Mouse (Mus musculus) erythroblast, adult 5-6 weeks (primary cell): ENCODE data around the gene Cfd. TPM values are rescaled to one million over a fixed set of nuclear protein-coding genes. Genes with fewer than 3 reads are reported as not detected.
A peak's percentile ranks its signal among the peaks of the same experiment; 100 is the strongest.

Experiments used
- ATAC-seq: replicated peaks from 2 replicates; pipeline ENCODE4 v1.8.0; 2016; ENCODE audit warnings: moderate number of reproducible peaks, mild to moderate bottlenecking, moderate TSS enrichment, inconsistent platforms; ENCODE audit not compliant: poor library complexity, low FRiP score, severe bottlenecking
- total RNA-seq, 2 experiments: library from RNA; stranded (forward) in 1 of 2; stranded (reverse) in 1 of 2; fragments of 150-400 nt in 1 of 2; fragments of 200-764, 138-1000 nt in 1 of 2; gene quantifications; 2 replicates each; pipeline versions ENCODE4 v1.2.3 to v1.2.4; 2015 to 2017; ENCODE audit warnings: low replicate concordance in 2 of 2

The Cfd gene
- total RNA-seq, 2 experiments from 2014 or later = not detected

DNA sequence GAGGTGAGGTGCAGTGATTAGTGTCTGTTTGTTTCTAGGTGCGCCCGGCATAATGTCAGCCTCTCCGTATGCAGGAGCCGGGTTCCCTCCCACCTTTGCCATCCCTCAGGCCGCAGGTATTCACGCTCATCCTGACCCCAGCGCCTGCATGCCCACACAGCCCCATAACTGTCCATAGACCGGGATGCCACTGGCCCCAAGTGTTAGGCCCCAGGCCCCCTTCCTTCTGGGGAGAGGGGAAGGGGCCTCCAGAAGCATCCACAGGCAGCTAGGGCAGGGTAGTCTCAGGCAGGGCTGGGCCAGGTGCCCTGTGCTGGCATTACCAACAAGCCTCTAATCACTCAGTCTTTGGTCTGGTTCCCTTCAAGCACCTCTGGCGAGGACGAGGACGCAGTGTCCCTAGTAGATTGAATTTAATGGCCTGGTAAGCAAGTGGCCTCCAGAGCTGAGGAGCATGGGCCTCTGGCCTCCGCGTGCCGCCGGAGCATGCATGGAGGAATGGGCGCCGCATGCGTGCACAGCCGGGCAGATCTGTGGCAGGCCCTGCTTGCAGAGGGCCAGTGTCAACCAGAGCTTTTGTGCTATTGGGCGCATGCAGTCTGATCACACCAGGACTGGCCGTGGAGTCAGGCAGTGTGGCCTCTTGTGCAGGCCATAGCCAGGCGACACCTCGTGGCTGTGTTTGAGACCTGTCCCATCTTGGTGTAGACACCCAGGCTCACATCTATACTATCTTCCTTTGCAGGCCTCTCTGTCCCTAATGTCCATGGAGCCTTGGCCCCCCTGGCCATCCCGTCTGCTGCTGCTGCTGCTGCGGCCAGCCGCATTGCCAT lies 30.4 kb upstream of the Cfd start:
- no peak for ATAC-seq

DNA sequence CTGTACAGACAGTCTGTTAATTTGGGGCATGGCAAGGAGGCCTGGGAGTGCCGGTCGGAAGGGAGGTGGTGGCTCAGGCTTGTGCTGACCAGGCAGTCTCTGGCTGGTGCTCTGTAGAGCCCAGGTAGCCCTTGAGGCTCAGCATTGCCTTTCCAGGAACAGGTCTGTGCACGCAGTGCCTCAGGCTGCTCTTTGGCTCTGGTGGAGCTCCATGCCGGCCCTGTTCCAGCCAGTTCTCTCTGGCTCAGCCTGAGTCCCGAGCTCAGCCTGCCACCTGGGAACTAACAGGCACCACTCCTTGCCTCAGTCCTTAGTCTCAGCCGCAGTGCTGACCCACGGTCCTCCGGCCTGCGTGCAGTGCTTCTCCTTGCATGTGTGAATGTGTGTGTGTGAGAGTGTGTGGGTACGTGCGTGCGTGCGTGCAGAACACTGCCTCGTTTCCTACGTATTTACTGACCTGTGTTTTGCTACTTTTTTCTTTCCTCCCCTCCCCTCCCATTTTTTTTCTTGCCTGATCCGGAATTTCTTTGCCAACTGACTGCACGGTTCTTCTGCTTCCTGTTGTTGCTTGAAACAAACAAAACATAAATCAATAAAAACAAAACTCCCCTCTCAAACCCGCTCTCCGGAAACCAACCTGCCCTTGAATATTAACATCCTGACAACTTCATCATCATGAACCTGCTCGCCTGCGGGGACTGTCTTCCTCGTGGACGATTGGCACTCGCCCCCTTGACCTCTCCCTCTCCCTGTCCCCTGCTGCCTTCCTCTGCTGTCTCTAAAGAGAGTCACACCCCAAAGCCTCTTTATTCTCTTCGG lies 29.2 kb upstream of the Cfd start:
- ATAC-seq = no peak

DNA sequence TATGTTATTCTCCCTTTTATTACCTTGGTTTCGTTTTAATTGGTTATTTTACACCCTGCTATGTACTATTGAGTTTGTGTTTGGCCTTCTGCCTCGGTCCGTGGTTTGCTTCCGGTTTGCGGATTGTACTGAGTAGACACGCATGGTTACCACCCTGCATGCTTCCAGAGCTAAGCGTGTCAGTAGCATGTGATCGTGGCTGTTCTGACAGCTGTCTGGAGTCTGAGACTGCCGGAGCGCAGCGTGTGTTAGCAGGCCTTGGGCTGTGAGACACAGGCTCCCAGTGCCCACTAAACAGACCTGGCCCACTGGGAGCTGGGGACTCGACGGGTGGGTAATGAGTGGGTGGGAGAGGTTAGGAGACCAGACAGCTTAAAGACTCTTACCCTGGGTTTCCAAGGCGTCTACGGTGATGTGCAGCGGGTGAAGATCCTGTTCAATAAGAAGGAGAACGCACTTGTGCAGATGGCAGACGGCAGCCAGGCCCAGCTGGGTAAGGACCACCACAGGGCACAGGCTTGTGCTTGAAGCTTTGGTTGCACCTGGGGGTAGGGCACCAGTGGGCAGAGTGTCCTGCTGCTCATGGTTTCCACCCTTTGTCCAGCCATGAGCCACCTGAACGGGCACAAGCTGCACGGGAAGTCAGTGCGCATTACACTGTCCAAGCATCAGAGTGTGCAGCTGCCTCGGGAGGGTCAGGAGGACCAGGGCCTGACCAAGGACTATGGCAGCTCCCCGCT lies 28.4 kb upstream of the Cfd start:
- ATAC-seq = no peak

DNA sequence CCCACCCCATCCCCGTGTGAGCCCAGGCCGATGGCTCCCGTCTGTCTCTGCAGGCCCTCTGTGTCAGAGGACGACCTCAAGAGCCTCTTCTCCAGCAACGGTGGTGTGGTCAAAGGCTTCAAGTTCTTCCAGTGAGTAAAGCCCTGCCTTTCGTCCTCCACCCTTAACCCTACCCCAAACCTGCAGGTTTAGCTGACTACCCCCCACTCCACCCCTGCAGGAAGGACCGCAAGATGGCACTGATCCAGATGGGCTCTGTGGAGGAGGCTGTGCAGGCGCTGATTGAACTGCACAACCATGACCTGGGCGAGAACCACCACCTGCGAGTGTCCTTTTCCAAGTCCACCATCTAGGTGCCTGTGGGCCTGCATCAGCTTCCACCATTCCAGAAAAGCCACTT lies 27.7 kb upstream of the Cfd start:
- ATAC-seq = no peak

DNA sequence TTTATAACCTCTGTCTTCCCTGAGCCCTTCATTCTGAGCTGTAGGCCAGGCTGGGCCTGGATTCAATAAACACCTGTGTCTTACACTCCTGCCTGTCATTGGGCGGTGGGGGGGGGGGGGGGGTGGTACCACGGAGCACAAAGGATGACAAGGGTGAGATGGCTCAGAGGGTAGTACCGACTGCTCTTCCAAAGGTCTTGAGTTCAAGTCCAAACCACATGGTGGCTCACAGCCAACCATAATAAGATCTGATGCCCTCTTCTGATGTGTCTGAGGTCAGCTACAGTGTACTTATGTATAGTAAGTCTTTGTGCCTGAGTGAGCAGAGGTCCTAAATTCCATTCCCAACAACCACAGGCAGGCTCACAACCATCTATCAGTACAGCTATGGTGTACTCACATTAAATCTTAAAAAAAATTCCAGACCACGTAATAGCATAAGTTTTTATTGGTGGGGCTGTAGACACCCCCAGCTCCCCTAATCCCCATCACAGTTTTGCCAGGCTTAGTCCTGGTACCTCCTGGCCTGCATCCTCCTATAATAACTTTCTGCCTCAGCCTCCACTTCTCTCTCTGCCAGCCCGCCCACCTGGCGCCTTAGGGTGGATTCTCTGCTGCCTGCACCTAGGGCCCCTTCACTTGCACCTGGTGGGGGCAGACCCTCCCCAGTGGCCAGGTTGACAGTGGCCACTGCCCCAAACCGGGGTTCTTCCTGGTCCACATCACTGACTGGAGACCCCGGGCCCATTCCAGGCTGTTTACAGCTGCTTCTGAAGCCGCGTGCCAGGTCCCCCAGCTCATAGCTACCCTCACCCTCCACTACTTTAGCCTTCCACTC lies 26.1 kb upstream of the Cfd start:
- ATAC-seq = no peak

DNA sequence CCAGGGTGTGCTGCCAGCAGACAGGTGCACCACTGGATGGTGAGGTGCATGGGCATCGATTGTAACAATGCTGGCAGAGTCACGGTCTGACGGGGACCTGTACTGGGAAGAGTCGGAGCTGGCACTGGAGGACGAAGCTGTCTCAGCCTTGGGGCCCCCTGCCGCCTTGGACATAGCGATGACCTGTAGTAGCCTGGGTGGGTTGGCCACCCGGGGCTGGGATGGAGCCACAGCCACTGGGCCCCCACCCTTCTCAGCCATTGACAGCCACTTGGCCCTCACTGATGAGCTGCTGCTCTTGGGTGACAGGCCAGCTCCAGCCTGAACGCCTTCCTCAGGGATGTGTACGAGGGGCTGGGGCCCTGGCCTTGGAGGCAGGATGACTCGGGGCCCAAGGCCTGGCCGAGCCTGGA lies 25.5 kb upstream of the Cfd start:
- ATAC-seq = no peak

DNA sequence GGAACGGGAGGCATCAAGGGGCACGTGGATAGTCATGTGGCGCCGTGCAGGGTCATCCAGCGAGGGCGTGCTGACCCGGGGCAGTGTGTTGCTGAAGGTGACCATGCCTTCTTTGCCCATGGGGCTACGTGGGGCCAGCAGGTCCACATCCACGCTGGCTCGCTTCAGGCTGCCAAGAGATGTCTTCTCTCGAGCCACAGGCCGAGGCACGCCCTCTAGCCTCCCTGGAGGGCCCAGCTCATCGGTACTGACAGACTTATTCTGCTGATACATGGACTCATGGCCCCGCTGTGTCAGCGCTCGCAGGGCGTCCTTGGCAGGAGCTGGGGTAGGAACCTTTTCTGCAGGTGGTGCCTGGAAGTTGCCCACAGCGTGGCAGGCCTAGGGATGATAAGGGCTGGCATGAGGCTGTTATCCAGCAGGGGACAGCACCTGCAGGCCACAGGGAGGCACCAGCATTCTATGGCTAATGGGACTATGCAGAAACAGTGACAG lies 24.8 kb upstream of the Cfd start:
- no peak for ATAC-seq

DNA sequence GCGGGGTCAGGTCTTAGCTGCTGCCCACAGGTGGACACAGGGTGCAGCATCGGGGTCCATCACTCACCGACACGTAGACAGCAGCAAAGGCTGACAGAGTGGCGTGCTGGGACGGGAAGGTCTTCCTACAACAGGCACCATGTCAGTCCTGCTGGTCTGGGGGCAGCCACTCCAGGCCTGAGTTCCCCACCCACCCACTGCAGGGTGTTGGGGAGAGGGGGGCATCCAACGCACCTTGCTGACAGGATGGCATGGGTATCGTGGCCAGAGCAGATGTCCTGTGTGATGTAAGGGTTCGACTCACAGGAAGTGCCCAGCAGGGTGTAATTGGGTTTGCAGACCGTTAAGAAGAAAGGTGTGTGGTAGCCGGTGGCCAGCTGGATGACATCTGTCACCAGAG lies 24.1 kb upstream of the Cfd start:
- no peak for ATAC-seq

DNA sequence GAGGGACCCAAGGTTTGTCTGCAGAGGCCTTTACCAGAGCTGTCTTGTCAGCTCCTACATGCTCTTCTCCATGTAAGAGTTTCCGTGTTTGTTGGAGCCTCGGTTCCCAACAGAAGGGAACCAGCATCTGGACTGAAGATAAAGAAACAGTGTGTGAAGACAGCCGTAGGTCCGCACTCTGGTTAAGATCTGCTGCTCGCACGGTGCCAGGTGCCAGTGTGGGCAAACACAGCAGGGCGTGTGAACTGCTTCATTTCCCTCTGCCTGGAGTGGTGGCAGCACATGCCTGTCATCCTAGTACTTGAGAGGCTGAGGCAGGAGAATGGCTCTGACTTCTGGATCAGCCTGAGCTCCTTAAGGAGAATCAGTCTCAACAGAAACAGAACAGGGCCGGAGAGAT lies 18.8 kb upstream of the Cfd start:
- no peak for ATAC-seq

DNA sequence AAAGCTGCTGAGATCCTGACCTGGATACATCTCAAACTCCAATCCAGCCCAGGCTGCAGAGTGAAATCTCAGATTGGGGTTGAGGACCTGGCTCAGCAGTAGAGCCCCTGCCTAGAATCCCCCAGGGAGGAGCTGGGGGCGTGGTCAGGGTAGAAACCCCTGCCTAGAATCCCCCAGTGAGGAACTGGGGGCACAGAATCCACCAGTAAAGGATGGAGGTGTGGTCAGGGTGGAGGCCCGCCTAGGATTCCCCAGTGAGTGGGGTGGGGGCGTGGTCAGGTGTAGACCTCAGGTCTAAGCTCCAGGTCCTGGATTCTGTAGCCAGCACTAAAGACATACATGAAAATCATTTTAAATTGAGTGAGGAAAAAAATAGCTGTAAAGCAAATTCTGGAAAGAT lies 17.8 kb upstream of the Cfd start:
- ATAC-seq = no peak

DNA sequence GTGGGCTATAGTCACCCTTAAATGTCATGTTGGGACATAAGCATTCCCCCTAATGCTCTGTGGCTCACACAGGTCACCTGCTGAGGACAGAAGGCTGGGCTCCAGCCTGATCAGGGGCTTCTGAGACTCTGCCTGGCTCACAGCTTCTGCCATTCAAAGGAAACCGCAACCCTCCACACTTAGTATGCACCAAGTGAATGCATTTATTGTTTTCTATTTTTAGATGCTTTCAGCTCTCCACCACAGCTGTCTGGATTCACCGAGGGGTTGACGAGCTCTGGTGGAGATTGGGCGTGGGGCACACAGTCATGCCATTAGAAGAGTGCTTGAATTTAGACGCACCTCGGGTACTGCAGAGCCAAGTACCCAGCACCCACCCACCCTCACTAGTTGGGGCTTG lies 17.3 kb upstream of the Cfd start:
- no peak for ATAC-seq

DNA sequence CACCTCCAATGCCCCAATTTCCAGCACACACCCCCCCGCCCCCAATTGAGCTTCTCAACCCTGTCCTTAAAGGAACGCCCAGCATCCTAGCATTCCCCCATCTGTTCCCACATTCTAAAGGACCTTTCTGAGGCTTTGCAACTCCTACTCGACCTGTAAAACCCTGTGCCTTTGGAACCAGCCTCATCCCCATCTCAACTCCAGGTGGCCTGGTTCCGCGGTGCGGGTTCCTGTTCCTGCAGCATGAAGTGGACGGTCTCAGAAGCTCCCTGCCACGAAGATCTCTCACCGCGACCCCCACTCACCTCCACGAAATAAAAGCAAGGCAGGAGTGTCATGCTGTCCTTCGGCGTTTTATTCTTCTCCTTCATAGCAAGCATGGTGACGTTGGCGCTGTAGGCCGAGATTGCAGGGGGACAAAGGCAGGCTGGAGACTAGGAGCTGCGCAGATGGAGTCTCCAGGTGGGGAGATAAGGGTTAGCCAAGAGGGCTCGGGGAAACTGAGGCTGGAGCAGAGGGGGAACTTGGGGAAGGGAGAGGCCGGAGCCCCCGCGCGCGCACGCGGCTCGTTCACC lies 16.9 kb upstream of the Cfd start:
- ATAC-seq = no peak

DNA sequence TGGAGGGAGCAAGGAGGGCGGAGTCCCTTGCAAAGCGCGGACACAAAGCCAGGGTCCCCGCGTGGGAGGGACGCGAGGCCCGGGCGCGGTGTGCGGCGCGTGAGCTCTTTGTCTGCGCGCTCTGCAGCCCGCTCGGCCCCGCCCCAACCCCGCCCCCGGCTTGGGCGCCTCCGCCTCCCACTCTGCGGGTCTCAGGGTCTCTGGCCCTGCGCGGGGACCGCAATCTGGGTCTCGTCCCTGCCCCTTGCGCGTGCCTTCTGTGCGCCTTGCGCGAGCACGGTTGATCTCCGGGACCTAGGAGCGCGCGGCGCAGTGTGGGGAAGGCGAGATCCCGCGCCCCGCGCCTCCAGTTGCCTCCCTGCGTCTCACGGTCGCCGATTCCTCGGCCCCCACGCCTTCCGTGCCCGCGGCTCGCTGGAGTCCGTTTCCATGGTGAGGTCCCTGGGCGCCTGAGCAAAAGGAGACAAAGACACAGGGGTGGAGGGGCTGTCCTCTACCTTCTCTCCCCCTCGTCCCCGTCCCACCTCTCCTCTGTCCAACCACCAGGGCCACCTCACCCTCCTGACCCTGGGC lies 16.3 kb upstream of the Cfd start, which contains the start of the genes Prtn3 and Plppr3:
Prtn3 (plus strand) TSS at position 187 of the 573 bp plus-strand sequence.
Plppr3 (minus strand) TSS at position 345 of the 573 bp plus-strand sequence.
- ATAC-seq = no peak

DNA sequence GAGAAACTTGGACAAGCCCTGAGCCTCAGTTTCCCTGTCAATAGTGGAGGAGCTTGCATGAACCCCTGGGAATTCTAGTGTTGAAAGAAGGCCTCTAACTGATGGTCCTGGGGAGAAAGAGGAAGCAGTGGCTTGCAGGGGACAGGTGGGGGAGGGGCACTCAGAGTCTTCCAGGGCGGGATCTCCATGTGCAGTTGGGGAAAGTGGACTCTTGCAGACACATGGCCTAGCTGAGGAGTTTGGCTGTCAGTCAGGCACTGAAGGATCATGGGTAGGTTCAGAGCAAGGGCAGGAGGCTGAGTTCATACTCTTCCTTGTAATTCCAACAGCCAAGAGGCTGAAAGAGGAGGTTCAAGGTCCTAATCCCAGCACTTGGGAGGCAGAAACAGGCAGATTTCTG lies 13.5 kb upstream of the Cfd start:
- ATAC-seq = no peak

DNA sequence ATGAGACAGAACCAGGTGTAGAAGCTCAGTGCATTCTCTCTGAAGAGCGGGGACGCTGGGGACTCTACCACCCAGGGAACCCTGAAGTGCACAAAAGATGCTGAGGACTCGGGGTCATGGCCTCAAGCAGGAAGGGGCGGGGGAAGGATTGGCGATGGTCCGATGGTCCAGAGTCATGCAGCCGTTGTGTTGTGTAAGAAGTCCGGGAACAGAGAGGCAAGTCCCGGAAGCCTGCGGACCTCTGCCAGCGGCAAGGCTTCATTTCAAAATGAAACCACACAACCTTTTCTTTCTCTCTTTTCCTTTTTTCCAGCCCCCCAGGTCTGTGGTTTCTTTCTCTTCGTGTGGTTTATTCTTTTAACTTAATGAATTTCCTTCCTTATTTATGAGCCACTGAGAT lies 12.9 kb upstream of the Cfd start:
- ATAC-seq = no peak

DNA sequence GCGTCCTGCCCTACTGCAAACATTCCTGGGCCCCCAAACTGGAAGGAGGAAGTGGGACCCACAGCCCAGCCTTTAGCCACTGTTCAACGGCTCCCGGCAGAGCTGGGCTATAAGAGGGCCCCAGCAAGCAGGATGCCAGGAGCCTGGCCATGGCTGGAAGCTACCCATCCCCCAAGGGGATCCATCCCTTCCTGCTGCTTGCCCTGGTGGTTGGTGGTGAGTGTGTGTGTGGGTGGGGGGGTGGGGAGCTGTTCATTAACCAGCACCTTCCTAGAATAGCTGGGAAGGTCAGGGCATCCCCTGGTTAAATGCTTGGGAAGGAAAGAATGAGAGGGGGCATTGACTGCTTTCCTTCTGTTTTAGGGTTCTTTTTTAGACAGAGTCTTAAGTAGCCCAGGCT lies 11.1 kb upstream of the Cfd start:
- ATAC-seq = no peak

DNA sequence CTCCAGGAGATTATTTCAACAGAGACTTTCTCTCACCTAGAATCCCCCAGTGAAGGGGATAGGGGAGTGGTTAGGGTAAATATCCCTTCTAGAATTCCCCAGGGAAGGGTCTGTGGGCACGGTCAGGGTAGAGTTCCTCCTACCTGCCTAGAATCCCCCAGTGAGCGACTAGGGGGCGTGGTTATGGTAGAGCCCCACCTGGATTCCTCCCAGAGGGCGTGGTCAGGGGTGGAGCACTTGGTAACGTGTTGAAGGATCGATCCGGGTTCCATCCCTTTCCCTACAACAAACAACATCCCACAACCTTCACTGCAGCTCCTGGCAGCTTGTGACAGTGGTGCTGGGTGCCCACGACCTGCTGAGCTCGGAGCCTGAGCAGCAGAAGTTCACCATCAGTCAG lies 9.9 kb upstream of the Cfd start:
- no peak for ATAC-seq

DNA sequence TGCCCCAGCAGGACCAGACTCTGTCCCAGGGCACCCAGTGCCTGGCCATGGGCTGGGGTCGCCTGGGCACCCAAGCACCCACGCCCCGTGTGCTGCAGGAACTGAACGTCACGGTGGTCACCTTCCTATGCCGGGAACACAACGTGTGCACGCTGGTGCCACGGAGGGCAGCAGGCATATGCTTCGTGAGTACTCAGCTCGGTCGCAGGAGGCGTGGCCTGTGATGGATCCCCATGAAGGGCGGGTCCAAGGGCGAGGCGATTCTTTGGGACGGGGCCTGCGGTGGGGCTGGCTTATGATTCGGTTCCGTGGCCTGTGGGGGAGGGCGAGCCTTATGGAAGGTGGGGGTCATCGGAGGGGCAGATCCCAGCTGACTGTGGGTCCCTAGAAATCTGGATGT lies 8.7 kb upstream of the Cfd start:
- ATAC-seq = peak; percentile 36; the same call in 1 of the 2 replicates
